Mouse (Mus musculus) lung, postnatal 25 days (tissue): ENCODE measurements around the gene Cd81.

Experiments used
- DNase-seq: peaks from one replicate; pipeline ENCODE4 v3.0.0; 2022; ENCODE audit warnings: low spot score

Cd81 gene

GRCm38 (mm10) chr7:143052626-143053007, at the start of gene Cd81:
Gene Cd81 (plus strand): TSS chr7:143052739.
- DNase-seq = peak; percentile 83

GRCm38 (mm10) chr7:143004727-143005343, 47.7 kb upstream of the Cd81 start, which contains the start of gene Tspan32:
Gene Tspan32 (plus strand): TSS chr7:143005046.
- DNase-seq = peak; percentile 45

GRCm38 (mm10) chr7:143005344-143006096, 47.0 kb upstream of the Cd81 start:
- no peak for DNase-seq

- DNase-seq = no peak
Observed at GRCm38 (mm10) chr7:143006097-143006755, 46.3 kb upstream of the Cd81 start.

- DNase-seq = no peak
Observed at GRCm38 (mm10) chr7:143006756-143007598, 45.6 kb upstream of the Cd81 start.

GRCm38 (mm10) chr7:143007599-143008369, 44.8 kb upstream of the Cd81 start:
- peak; percentile 93 for DNase-seq

GRCm38 (mm10) chr7:143008370-143008926, 44.1 kb upstream of the Cd81 start:
- DNase-seq = peak; percentile 74

GRCm38 (mm10) chr7:143008996-143009665, 43.4 kb upstream of the Cd81 start:
- peak; percentile 56 for DNase-seq

GRCm38 (mm10) chr7:143009996-143010395, 42.5 kb upstream of the Cd81 start:
- no peak for DNase-seq

- DNase-seq = no peak
Observed at GRCm38 (mm10) chr7:143011226-143011625, 41.3 kb upstream of the Cd81 start.

GRCm38 (mm10) chr7:143012230-143012875, 40.2 kb upstream of the Cd81 start:
- no peak for DNase-seq

- peak; percentile 59 for DNase-seq
Observed at GRCm38 (mm10) chr7:143013420-143014178, 38.9 kb upstream of the Cd81 start.

GRCm38 (mm10) chr7:143014862-143015659, 37.5 kb upstream of the Cd81 start:
- no peak for DNase-seq

- DNase-seq = peak; percentile 83
Observed at GRCm38 (mm10) chr7:143015755-143016423, 36.6 kb upstream of the Cd81 start.

- no peak for DNase-seq
Observed at GRCm38 (mm10) chr7:143016424-143017142, 36.0 kb upstream of the Cd81 start.

- DNase-seq = no peak
Observed at GRCm38 (mm10) chr7:143017181-143017580, 35.4 kb upstream of the Cd81 start.

GRCm38 (mm10) chr7:143020040-143020439, 32.5 kb upstream of the Cd81 start:
- no peak for DNase-seq
